8 mouse cellular contexts compared by ENCODE assay signal in the genomic region with DNA sequence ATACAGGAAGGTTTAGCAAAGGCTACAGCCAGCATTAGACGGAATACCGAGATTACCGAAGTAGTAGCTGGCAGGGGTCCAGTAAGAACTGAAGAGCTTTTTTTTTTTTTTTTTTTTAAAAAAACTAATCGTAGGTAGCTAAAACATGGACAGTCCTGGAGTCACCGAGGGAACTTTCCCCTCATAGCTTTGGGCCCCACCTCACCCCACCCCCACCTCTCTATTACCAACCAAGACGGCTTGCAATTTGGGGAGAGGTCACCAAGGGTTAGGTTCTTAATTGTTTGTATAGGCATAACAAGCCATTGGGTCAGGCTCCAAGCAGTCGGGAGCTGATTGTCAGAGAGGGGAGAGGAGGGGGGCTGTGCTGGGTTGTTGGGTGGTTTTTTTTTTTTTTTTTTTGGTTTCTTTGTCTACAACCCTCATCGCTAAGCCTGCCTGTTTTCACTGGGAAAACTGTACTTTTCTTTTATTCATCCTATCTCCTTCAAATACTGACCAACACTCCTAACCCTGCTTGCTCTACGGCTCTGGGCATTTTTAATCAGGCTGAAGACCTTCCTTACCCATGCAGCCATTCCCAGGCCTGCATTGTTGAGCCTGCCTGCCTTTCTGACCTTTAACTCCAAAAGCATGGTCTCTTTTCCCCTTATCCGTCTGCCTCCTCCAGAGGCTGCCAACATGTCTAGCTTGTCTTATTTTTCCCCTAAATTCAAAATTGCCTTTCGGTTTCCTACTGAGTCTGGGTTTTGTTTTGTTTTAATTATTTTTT. TPM values are rescaled to one million over a fixed set of nuclear protein-coding genes. Genes with fewer than 3 reads are reported as not detected.
DNase-seq lines count a peak whose midpoint lies in the region; ATAC-seq lines count a peak whose summit lies in the region.

No protein-coding gene starts in this region.

- no peaks in the 10 kb centered on the region for H3K27me3 ChIP-seq in heart, embryonic 11.5 days (ENCODE audit: control insufficient read depth, insufficient read depth, low read length)
- no peaks in the 10 kb centered on the region for H3K27me3 ChIP-seq in hindbrain, embryonic 11.5 days (ENCODE audit: control insufficient read depth, insufficient read depth, low read length)
- H3K27me3 ChIP-seq in midbrain, embryonic 13.5 days: no peaks in the 10 kb centered on the region

- peak; percentile 12 for ATAC-seq in heart, embryonic 11.5 days (replicated peaks; ENCODE audit: insufficient number of reproducible peaks, low FRiP score, low TSS enrichment)
- peak; percentile 62 for ATAC-seq in hindbrain, embryonic 11.5 days (ENCODE audit: low FRiP score)
- ATAC-seq in midbrain, embryonic 13.5 days: peak; percentile 53
- ATAC-seq in megakaryocyte-erythroid progenitor cell, adult 5-6 weeks (replicated peaks; ENCODE audit: low FRiP score, low TSS enrichment, poor library complexity, severe bottlenecking): no peak

- H3K4me2 ChIP-seq in heart, embryonic 11.5 days: peak overlapping the region; percentile 88
- peak overlapping the region; percentile 43 for H3K4me2 ChIP-seq in hindbrain, embryonic 11.5 days (replicated peaks; ENCODE audit: low read depth, low read length)
- peak overlapping the region; percentile 78 for H3K4me2 ChIP-seq in midbrain, embryonic 13.5 days (replicated peaks)

- 0 out of 2 replicates have a peak, but pooled peaks cover 2% of the 10 kb centered on the region for H3K36me3 ChIP-seq in heart, embryonic 11.5 days (ENCODE audit: control insufficient read depth, insufficient read depth, low read length)
- no peaks in the 10 kb centered on the region for H3K36me3 ChIP-seq in hindbrain, embryonic 11.5 days (ENCODE audit: control insufficient read depth, insufficient read depth, low read length)
- 0 out of 2 replicates have a peak, but pooled peaks cover 3% of the 10 kb centered on the region for H3K36me3 ChIP-seq in midbrain, embryonic 13.5 days

- DNase-seq in heart, postnatal 4 days: no peak
- DNase-seq in ZHBTc4 (ENCODE audit: low read depth, low spot score): peak; percentile 87
- peak; percentile 70 for DNase-seq in hindbrain, embryonic 11.5 days (ENCODE audit: low spot score)
- DNase-seq in urinary bladder, adult 18-20 months (ENCODE audit: low spot score in 2 of 2): no peak
- no peak for DNase-seq in layer of hippocampus, adult 8-10 months (ENCODE audit: low spot score in 2 of 2)

- H3K9ac ChIP-seq in heart, embryonic 11.5 days (ENCODE audit: low read depth, low read length): peak overlapping the region; percentile 96
- H3K9ac ChIP-seq in hindbrain, embryonic 11.5 days (ENCODE audit: low read depth, low read length): peak overlapping the region; percentile 84
- peak overlapping the region; percentile 81 for H3K9ac ChIP-seq in midbrain, embryonic 13.5 days (replicated peaks)

- 7% methylated on average over 11 of the region's 11 CpGs for WGBS in heart, embryonic 11.5 days (ENCODE audit: insufficient replicate concordance)
- WGBS in hindbrain, embryonic 11.5 days: under 1% methylated on average over 11 of the region's 11 CpGs
- WGBS in midbrain, embryonic 13.5 days: 1% methylated on average over 11 of the region's 11 CpGs

- peak overlapping the region; percentile 71 for H3K4me3 ChIP-seq in heart, embryonic 11.5 days (ENCODE audit: low read depth, low read length)
- peak overlapping the region; percentile 60 for H3K4me3 ChIP-seq in hindbrain, embryonic 11.5 days (ENCODE audit: low read depth, low read length)
- H3K4me3 ChIP-seq in midbrain, embryonic 13.5 days (replicated peaks): peak overlapping the region; percentile 67

- peaks cover 17% of the 10 kb centered on the region for H3K4me1 ChIP-seq in heart, embryonic 11.5 days (ENCODE audit: control insufficient read depth, insufficient read depth, low read length)
- H3K4me1 ChIP-seq in hindbrain, embryonic 11.5 days (replicated peaks; ENCODE audit: control insufficient read depth, insufficient read depth, low read length): no peaks in the 10 kb centered on the region; the same call in 1 of the 2 replicates
- H3K4me1 ChIP-seq in midbrain, embryonic 13.5 days (replicated peaks): peaks cover 17% of the 10 kb centered on the region

- H3K9me3 ChIP-seq in heart, embryonic 11.5 days (replicated peaks; ENCODE audit: control insufficient read depth, low read length): no peaks in the 10 kb centered on the region
- no peaks in the 10 kb centered on the region for H3K9me3 ChIP-seq in hindbrain, embryonic 11.5 days (ENCODE audit: control insufficient read depth, low read length)
- H3K9me3 ChIP-seq in midbrain, embryonic 13.5 days: no peaks in the 10 kb centered on the region

- H3K27ac ChIP-seq in heart, embryonic 11.5 days (ENCODE audit: low read depth, low read length): peak overlapping the region; percentile 100
- peak overlapping the region; percentile 95 for H3K27ac ChIP-seq in hindbrain, embryonic 11.5 days (ENCODE audit: low read depth, low read length)
- peak overlapping the region; percentile 96 for H3K27ac ChIP-seq in midbrain, embryonic 13.5 days

RNA-seq across cellular contexts. Expression of a gene that starts 0.8 kb away (rescaled TPM):
- 73.1 and 86.9 TPM in 2 replicates for polyA plus RNA-seq in heart, embryonic 11.5 days (2014; fragmentation: Nextera tagmentation; extraction: Ambion mirVana)
- total RNA-seq in heart, postnatal 4 days (2021): 10 to 100 TPM; 18.7 to 19.9 TPM
- 66.4 and 73.5 TPM in 2 replicates for polyA plus RNA-seq in hindbrain, embryonic 11.5 days (2014; fragmentation: Nextera tagmentation; extraction: Ambion mirVana)
- 23.6 and 26.2 TPM in 2 replicates for polyA plus RNA-seq in midbrain, embryonic 13.5 days (2015; fragmentation: Nextera tagmentation; extraction: Ambion mirVana)
- under 1 TPM; 0.35 to 0.89 (median 0.76) TPM for total RNA-seq in layer of hippocampus, adult 8-10 months (2022)
- 59.5 and 80.1 TPM in 2 replicates for total RNA-seq in megakaryocyte-erythroid progenitor cell, adult 5-6 weeks (2014; fragmentation: Nextera tagmentation)
- total RNA-seq in megakaryocyte-erythroid progenitor cell, adult 5-6 weeks (2017): 89.0 and 110 TPM in 2 replicates

Comparison
In these comparisons a context has a peak if more than half of its experiments do, and no peak if none do; other contexts are left out.
1. DNase-seq: peak in ZHBTc4 (single experiment) and hindbrain, embryonic 11.5 days (single experiment); none in heart, postnatal 4 days (single experiment), urinary bladder, adult 18-20 months (0 of 2) and layer of hippocampus, adult 8-10 months (0 of 2).
2. RNA of a gene that starts 0.8 kb away (total RNA-seq): 59.5 to 110 TPM in megakaryocyte-erythroid progenitor cell, adult 5-6 weeks and 18.7 to 19.9 TPM in heart, postnatal 4 days; 0.35 to 0.89 TPM in layer of hippocampus, adult 8-10 months; every median in the first group is over 10 times any median in the second.
3. Peak in every context shown above with its lines, with median percentiles within 50 percentile points of each other: H3K27ac ChIP-seq, H3K4me2 ChIP-seq, H3K4me3 ChIP-seq and H3K9ac ChIP-seq.